Mouse (Mus musculus) limb, embryonic 11.5 days (tissue): ENCODE results near the gene Agtr1b. TPM values are rescaled to one million over a fixed set of nuclear protein-coding genes. Genes with fewer than 3 reads are reported as not detected.

Experiments used
- polyA plus RNA-seq: library from polyadenylated mRNA; unstranded; fragments of >200 nt; fragmentation: Nextera tagmentation; extraction: Ambion mirVana; gene quantifications from 2 replicates; pipeline ENCODE4 v1.2.1, GENCODE M21; 2014

Agtr1b gene
- polyA plus RNA-seq, 1 experiment from 2014 or later, result 0.09 TPM

Other genes with a start within 250 kb of the Agtr1b start
- gene Gyg, start 211.9 kb downstream of the Agtr1b start, polyA plus RNA-seq, result 39.0 and 44.9 TPM in 2 replicates
- gene Cpa3, start 125.0 kb downstream of the Agtr1b start, polyA plus RNA-seq, result 0.72 and 0.83 TPM in 2 replicates
- not detected in 2 replicates for gene Cpb1, start 91.4 kb downstream of the Agtr1b start, polyA plus RNA-seq